Mouse (Mus musculus): Measurements from ENCODE around the gene Ttc9b.
"Not testable (repeated sequence)": the region's sequence is repeated elsewhere in the genome, so short reads cannot be mapped to it uniquely, and the experiment has no call there.

Ttc9b gene

GRCm38 (mm10) chr7:27653681-27654437, at the start of gene Ttc9b:
Gene Ttc9b (plus strand): TSS chr7:27653915.
- DNase-seq (ENCODE audit: low spot score) = peak; percentile 52

- DNase-seq (ENCODE audit: low spot score) = no peak
These were observed 48.9 kb upstream of the Ttc9b start for GRCm38 (mm10) chr7:27604661-27605348.

- DNase-seq (ENCODE audit: low spot score) = no peak
These were observed 48.0 kb upstream of the Ttc9b start for GRCm38 (mm10) chr7:27605499-27606285.

GRCm38 (mm10) chr7:27606481-27607254, 47.0 kb upstream of the Ttc9b start:
- DNase-seq (ENCODE audit: low spot score) = no peak

- DNase-seq (ENCODE audit: low spot score) = peak; percentile 75
These were observed 46.1 kb upstream of the Ttc9b start for GRCm38 (mm10) chr7:27607580-27607979.

GRCm38 (mm10) chr7:27608130-27608529, 45.6 kb upstream of the Ttc9b start:
- DNase-seq (ENCODE audit: low spot score) = no peak

- DNase-seq (ENCODE audit: low spot score) = peak; percentile 71
These were observed 44.4 kb upstream of the Ttc9b start for GRCm38 (mm10) chr7:27609285-27609684.

- DNase-seq (ENCODE audit: low spot score) = no peak
These were observed 44.0 kb upstream of the Ttc9b start for GRCm38 (mm10) chr7:27609688-27610087.

GRCm38 (mm10) chr7:27610370-27610769, 43.3 kb upstream of the Ttc9b start:
- DNase-seq (ENCODE audit: low spot score) = no peak

- DNase-seq (ENCODE audit: low spot score) = no peak
These were observed 42.8 kb upstream of the Ttc9b start for GRCm38 (mm10) chr7:27610871-27611270.

- DNase-seq (ENCODE audit: low spot score) = no peak
These were observed 40.8 kb upstream of the Ttc9b start for GRCm38 (mm10) chr7:27612940-27613339.

- no peak for DNase-seq (ENCODE audit: low spot score)
These were observed 39.8 kb upstream of the Ttc9b start for GRCm38 (mm10) chr7:27613751-27614499.

- DNase-seq (ENCODE audit: low spot score) = no peak
These were observed 32.7 kb upstream of the Ttc9b start for GRCm38 (mm10) chr7:27621028-27621427.

- DNase-seq (ENCODE audit: low spot score) = no peak
These were observed 31.5 kb upstream of the Ttc9b start for GRCm38 (mm10) chr7:27622234-27622633.

- no peak for DNase-seq (ENCODE audit: low spot score)
These were observed 28.7 kb upstream of the Ttc9b start for GRCm38 (mm10) chr7:27624967-27625366.

GRCm38 (mm10) chr7:27627707-27628106, 26.0 kb upstream of the Ttc9b start:
- no peak for DNase-seq (ENCODE audit: low spot score)

GRCm38 (mm10) chr7:27628190-27628589, 25.5 kb upstream of the Ttc9b start:
- no peak for DNase-seq (ENCODE audit: low spot score)

- not testable (repeated sequence) for DNase-seq (ENCODE audit: low spot score)
These were observed 24.9 kb upstream of the Ttc9b start for GRCm38 (mm10) chr7:27628816-27629215.

- no peak for DNase-seq (ENCODE audit: low spot score)
These were observed 22.3 kb upstream of the Ttc9b start for GRCm38 (mm10) chr7:27631439-27631838.

- DNase-seq (ENCODE audit: low spot score) = no peak
These were observed 20.5 kb upstream of the Ttc9b start for GRCm38 (mm10) chr7:27633166-27633565.

- DNase-seq (ENCODE audit: low spot score) = no peak
These were observed 19.0 kb upstream of the Ttc9b start for GRCm38 (mm10) chr7:27634691-27635090.

Data from testis, postnatal 14 days (tissue).